Mouse (Mus musculus) heart, embryonic 14.5 days (tissue): ENCODE measurements around the gene Zdbf2. TPM values are rescaled to one million over a fixed set of nuclear protein-coding genes. Genes with fewer than 3 reads are reported as not detected.

ENCODE experiments used
- ATAC-seq: fragments of 200-750 bp; cut with Nextera tagmentation; 2 replicates; pipeline ENCODE4 v1.8.0; 2017; ENCODE audit warnings: low read depth, moderate TSS enrichment; ENCODE audit not compliant: insufficient number of reproducible peaks, insufficient read depth, low FRiP score
- H3K27ac ChIP-seq, 2 experiments: fragments of 200-500 bp in 1 of 2; fragments of 300-500 bp in 1 of 2; sonication (generic) in 1 of 2; replicated peaks in 1 of 2; 2 replicates each; pipeline ENCODE4 v1.5.1; 2012 to 2014; ENCODE audit warnings: low read depth in 2 of 2, low read length in 2 of 2, control low read depth in 1 of 2, mild to moderate bottlenecking in 1 of 2, mixed read lengths in 1 of 2; ENCODE audit not compliant: control insufficient read depth in 1 of 2, insufficient read depth in 1 of 2
- H3K27me3 ChIP-seq: fragments of 300-500 bp; sonication (generic); 2 replicates; pipeline ENCODE4 v1.6.1; 2014; ENCODE audit warnings: mild to moderate bottlenecking, low read length, control low read depth; ENCODE audit not compliant: control insufficient read depth, insufficient read depth
- H3K36me3 ChIP-seq: fragments of 300-500 bp; sonication (generic); 2 replicates; pipeline ENCODE4 v1.6.1; 2014; ENCODE audit warnings: mild to moderate bottlenecking, control low read depth, low read length, mixed read lengths; ENCODE audit not compliant: control insufficient read depth, insufficient read depth
- H3K4me1 ChIP-seq, 2 experiments: fragments of 200-500 bp in 1 of 2; fragments of 300-500 bp in 1 of 2; sonication (generic) in 1 of 2; 2 replicates each; pipeline ENCODE4 v1.6.1; 2012 to 2014; ENCODE audit warnings: low read length in 2 of 2, control low read depth in 1 of 2, mixed read lengths in 1 of 2; ENCODE audit not compliant: control insufficient read depth in 2 of 2, insufficient read depth in 2 of 2
- H3K4me2 ChIP-seq: fragments of 300-500 bp; sonication (generic); 2 replicates; pipeline ENCODE4 v1.6.1; 2014; ENCODE audit warnings: mild to moderate bottlenecking, low read length
- H3K4me3 ChIP-seq, 2 experiments: fragments of 200-500 bp in 1 of 2; fragments of 300-500 bp in 1 of 2; sonication (generic) in 1 of 2; 2 replicates each; pipeline ENCODE4 v1.5.1; 2012 to 2014; ENCODE audit warnings: low read length in 2 of 2, mild to moderate bottlenecking in 2 of 2, control low read depth in 1 of 2, low read depth in 1 of 2, moderate library complexity in 1 of 2; ENCODE audit not compliant: control insufficient read depth in 1 of 2, insufficient read depth in 1 of 2
- H3K9ac ChIP-seq: fragments of 300-500 bp; sonication (generic); 2 replicates; pipeline ENCODE4 v1.6.1; 2014; ENCODE audit warnings: mild to moderate bottlenecking, low read length
- H3K9me3 ChIP-seq: fragments of 300-500 bp; sonication (generic); 2 replicates; pipeline ENCODE4 v1.6.1; 2016; ENCODE audit warnings: low read length, control low read depth; ENCODE audit not compliant: control insufficient read depth
- WGBS: fragments of 180-500 bp; shearing (Covaris S2); extraction: QIAGEN DNeasy Blood & Tissue Kit; methylation state at CpG from one replicate; pipeline ENCODE4 v1.1.7; 2014; 5-methylcytosine and 5-hydroxymethylcytosine counted together
- polyA plus RNA-seq: library from polyadenylated mRNA; unstranded; fragments of >200 nt; fragmentation: Nextera tagmentation; extraction: Ambion mirVana; gene quantifications from 2 replicates; pipeline ENCODE4 v1.2.1, GENCODE M21; 2014

Gene Zdbf2
- polyA plus RNA-seq, 1 experiment from 2014 or later = 8.7 TPM

GRCm38 (mm10) chr1:63265461-63265860 is 7.6 kb upstream of the Zdbf2 start:
- no peak overlapping the region for H3K27ac ChIP-seq
- no peak overlapping the region for H3K4me3 ChIP-seq
- H3K4me1 ChIP-seq = no peaks in the 10 kb centered on the region
- WGBS = 41% methylated on average over 4 of the region's 4 CpGs
- H3K9ac ChIP-seq = no peak overlapping the region
- no peaks in the 10 kb centered on the region for H3K36me3 ChIP-seq
- H3K9me3 ChIP-seq = no peaks in the 10 kb centered on the region
- H3K4me2 ChIP-seq = no peak overlapping the region
- no peak for ATAC-seq
- peaks cover 86% of the 10 kb centered on the region for H3K27me3 ChIP-seq

- Histone ChIP-seq H3K9ac (no peak overlapping the region), H3K4me3 (no peak overlapping the region), H3K27me3 (peaks cover 86% of the 10 kb centered on the region), H3K27ac (no peak overlapping the region), H3K4me2 (no peak overlapping the region), H3K4me1 (no peaks in the 10 kb centered on the region), H3K36me3 (no peaks in the 10 kb centered on the region), H3K9me3 (no peaks in the 10 kb centered on the region)
- WGBS = 44% methylated on average over 12 of the region's 12 CpGs
- no peak for ATAC-seq
These were observed 6.9 kb upstream of the Zdbf2 start for GRCm38 (mm10) chr1:63266121-63266520.

GRCm38 (mm10) chr1:63266716-63267115 is 6.3 kb upstream of the Zdbf2 start:
- Histone ChIP-seq H3K9ac (no peak overlapping the region), H3K9me3 (no peaks in the 10 kb centered on the region), H3K27me3 (peaks cover 88% of the 10 kb centered on the region), H3K4me3 (no peak overlapping the region), H3K4me2 (no peak overlapping the region), H3K36me3 (no peaks in the 10 kb centered on the region), H3K4me1 (no peaks in the 10 kb centered on the region), H3K27ac (no peak overlapping the region)
- no peak for ATAC-seq
- WGBS = 40% methylated on average over 15 of the region's 15 CpGs

GRCm38 (mm10) chr1:63272125-63272675 is 865 bp upstream of the Zdbf2 start:
- Histone ChIP-seq H3K4me1 (0 out of 4 replicates have a peak, but pooled peaks cover 0 to 3% of the 10 kb centered on the region in 2 experiments), H3K9me3 (no peaks in the 10 kb centered on the region), H3K4me3 (peak overlapping the region in 1 of 2 experiments; percentile 61; a peak in 1 of 4 replicates), H3K4me2 (peak overlapping the region; percentile 75), H3K9ac (no peak overlapping the region), H3K27ac (no peak overlapping the region), H3K27me3 (peaks cover 73% of the 10 kb centered on the region), H3K36me3 (no peaks in the 10 kb centered on the region)
- WGBS = 29% methylated on average over 8 of the region's 8 CpGs
- ATAC-seq = no peak

- Histone ChIP-seq H3K9ac (peak overlapping the region; percentile 83), H3K27ac (peak overlapping the region in 1 of 2 experiments; percentile 57; a peak in 2 of 4 replicates), H3K36me3 (no peaks in the 10 kb centered on the region), H3K4me1 (0 out of 4 replicates have a peak, but pooled peaks cover 0 to 3% of the 10 kb centered on the region in 2 experiments), H3K9me3 (no peaks in the 10 kb centered on the region), H3K4me3 (peak overlapping the region; percentile 61 to 68), H3K27me3 (peaks cover 66% of the 10 kb centered on the region), H3K4me2 (peak overlapping the region; percentile 75)
- under 1% methylated on average over 82 of the region's 89 CpGs for WGBS
- peak; percentile 39; the same call in 1 of the 2 replicates for ATAC-seq
These were observed 380 bp downstream of the Zdbf2 start for GRCm38 (mm10) chr1:63273339-63273951.

GRCm38 (mm10) chr1:63274046-63274730 is 1.1 kb downstream of the Zdbf2 start:
- no peak for ATAC-seq
- H3K9me3 ChIP-seq = no peaks in the 10 kb centered on the region
- no peak overlapping the region for H3K27ac ChIP-seq
- H3K4me1 ChIP-seq = 0 out of 4 replicates have a peak, but pooled peaks cover 0 to 3% of the 10 kb centered on the region in 2 experiments
- H3K36me3 ChIP-seq = no peaks in the 10 kb centered on the region
- H3K4me2 ChIP-seq = peak overlapping the region; percentile 75
- peak overlapping the region; percentile 61 to 68 for H3K4me3 ChIP-seq
- H3K27me3 ChIP-seq = peaks cover 58% of the 10 kb centered on the region
- H3K9ac ChIP-seq = peak overlapping the region; percentile 83
- WGBS = 13% methylated on average over 19 of the region's 19 CpGs

- Histone ChIP-seq H3K27ac (no peak overlapping the region), H3K9me3 (no peaks in the 10 kb centered on the region), H3K36me3 (no peaks in the 10 kb centered on the region), H3K9ac (no peak overlapping the region), H3K27me3 (peaks cover 29% of the 10 kb centered on the region), H3K4me2 (no peak overlapping the region), H3K4me3 (no peak overlapping the region), H3K4me1 (0 out of 4 replicates have a peak, but pooled peaks cover 0 to 3% of the 10 kb centered on the region in 2 experiments)
- WGBS = 28% methylated on average over 5 of the region's 5 CpGs
- no peak for ATAC-seq
These were observed 5.0 kb downstream of the Zdbf2 start for GRCm38 (mm10) chr1:63278106-63278505.
